In genomic region chr7:25424429-25424828, GRCm38 (mm10) we compare ENCODE assay signal across 9 mouse cellular contexts. TPM values are rescaled to one million over a fixed set of nuclear protein-coding genes. Genes with fewer than 3 reads are reported as not detected.
A peak's percentile ranks its signal among the peaks of the same experiment; 100 is the strongest.
DNase-seq lines count a peak whose midpoint lies in the region; ATAC-seq and TF ChIP-seq lines count a peak whose summit lies in the region.
"Had no signal": no experiment of that assay in that cellular context is flagged by ENCODE, and none has a peak within 500 bp of the region (broad histone marks: within the 10 kb centered on the region; RNA-seq: fewer than 3 reads in every experiment).

No protein-coding gene starts in this region.

- DNase-seq in urinary bladder, adult 18-20 months (ENCODE audit: low spot score in 2 of 2), result peak; percentile 56 to 71
- no peak for DNase-seq in urinary bladder, adult 2 months (ENCODE audit: low spot score)
- peak; percentile 68 to 86 for DNase-seq in cerebellum, postnatal 4 days (ENCODE audit: low spot score in 2 of 2)
- peak; percentile 83 for DNase-seq in gastrocnemius, postnatal 10 days
- DNase-seq in liver, result peak; percentile 71
- DNase-seq in neural tube, embryonic 10.5 days (ENCODE audit: extremely low spot score, low spot score), result peak; percentile 80
- DNase-seq in stomach, postnatal 0 days (ENCODE audit: low spot score), result peak; percentile 82

- TF ChIP-seq CTCF in stomach, postnatal 0 days (IDR thresholded peaks at IDR 0.05; ENCODE audit: low read depth), result peak; percentile 90

- H3K36me3 ChIP-seq in kidney, embryonic 15.5 days, result no peaks in the 10 kb centered on the region
- H3K36me3 ChIP-seq in stomach, postnatal 0 days (ENCODE audit: control insufficient read depth, insufficient read depth, low read length), result no peaks in the 10 kb centered on the region
- H3K36me3 ChIP-seq: embryonic facial prominence, embryonic 13.5 days had no signal

- no peak overlapping the region for H3K9ac ChIP-seq in kidney, embryonic 15.5 days
- no peak overlapping the region for H3K9ac ChIP-seq in stomach, postnatal 0 days (ENCODE audit: low read length)
- H3K9ac ChIP-seq: embryonic facial prominence, embryonic 13.5 days had no signal

- H3K27me3 ChIP-seq in kidney, embryonic 15.5 days, result peaks cover 7% of the 10 kb centered on the region
- H3K27me3 ChIP-seq in stomach, postnatal 0 days (ENCODE audit: control insufficient read depth, insufficient read depth, low read length), result no peaks in the 10 kb centered on the region

- H3K9me3 ChIP-seq in kidney, embryonic 15.5 days (replicated peaks), result no peaks in the 10 kb centered on the region
- H3K9me3 ChIP-seq in stomach, postnatal 0 days (ENCODE audit: control insufficient read depth, low read length), result no peaks in the 10 kb centered on the region
- H3K9me3 ChIP-seq: embryonic facial prominence, embryonic 13.5 days had no signal

- H3K4me2 ChIP-seq in kidney, embryonic 15.5 days, result no peak overlapping the region
- no peak overlapping the region for H3K4me2 ChIP-seq in stomach, postnatal 0 days (replicated peaks; ENCODE audit: low read depth)
- H3K4me2 ChIP-seq: embryonic facial prominence, embryonic 13.5 days had no signal

- TF ChIP-seq EP300 in stomach, postnatal 0 days (optimal IDR thresholded peaks at IDR 0.05), result no peak

- no peaks in the 10 kb centered on the region for H3K4me1 ChIP-seq in kidney, embryonic 15.5 days
- H3K4me1 ChIP-seq in stomach, postnatal 0 days (replicated peaks; ENCODE audit: control insufficient read depth, insufficient read depth), result no peaks in the 10 kb centered on the region

- ATAC-seq in kidney, embryonic 15.5 days (replicated peaks; ENCODE audit: low FRiP score), result 0 out of 2 replicates have a peak, but pooled peaks have one; percentile 36
- 0 out of 2 replicates have a peak, but pooled peaks have one; percentile 24 for ATAC-seq in stomach, postnatal 0 days (ENCODE audit: low FRiP score, low TSS enrichment)

- H3K27ac ChIP-seq in kidney, embryonic 15.5 days, result no peak overlapping the region
- no peak overlapping the region for H3K27ac ChIP-seq in stomach, postnatal 0 days (replicated peaks)
- H3K27ac ChIP-seq: embryonic facial prominence, embryonic 13.5 days had no signal

- 45% methylated on average over 4 of the region's 4 CpGs for WGBS in kidney, embryonic 15.5 days
- WGBS in stomach, postnatal 0 days, result 34% methylated on average over 4 of the region's 4 CpGs

- H3K4me3 ChIP-seq in kidney, embryonic 15.5 days (replicated peaks), result no peak overlapping the region
- H3K4me3 ChIP-seq in stomach, postnatal 0 days (ENCODE audit: low read depth, low read length), result no peak overlapping the region
- H3K4me3 ChIP-seq: embryonic facial prominence, embryonic 13.5 days had no signal

RNA-seq across cellular contexts. Expression of gene Cxcl17, which starts 11.7 kb away (rescaled TPM):
- 0.08 and 0.16 TPM in 2 replicates for polyA plus RNA-seq in urinary bladder, adult 2 months (2012; rRNA removed)
- total RNA-seq in gastrocnemius, postnatal 10 days (2021), result not detected
- polyA plus RNA-seq in kidney, embryonic 15.5 days (2015; fragmentation: Nextera tagmentation; extraction: Ambion mirVana), result 0.45 and 0.84 TPM in 2 replicates
- polyA plus RNA-seq in stomach, postnatal 0 days (2015; fragmentation: Nextera tagmentation; extraction: Ambion mirVana), result 6.8 and 8.8 TPM in 2 replicates
- polyA plus RNA-seq: embryonic facial prominence, embryonic 13.5 days had no signal

RNA-seq across cellular contexts. Expression of gene Lipe, which starts 25.9 kb away (rescaled TPM):
- 24.8 and 25.1 TPM in 2 replicates for polyA plus RNA-seq in urinary bladder, adult 2 months (2012; rRNA removed)
- total RNA-seq in gastrocnemius, postnatal 10 days (2021), result 10 to 100 TPM; 18.2 to 18.4 TPM
- polyA plus RNA-seq in kidney, embryonic 15.5 days (2015; fragmentation: Nextera tagmentation; extraction: Ambion mirVana), result 9.6 and 12.2 TPM in 2 replicates
- 10.3 and 12.5 TPM in 2 replicates for polyA plus RNA-seq in stomach, postnatal 0 days (2015; fragmentation: Nextera tagmentation; extraction: Ambion mirVana)

RNA-seq across cellular contexts. Expression of gene Ceacam1, which starts 53.0 kb away (rescaled TPM):
- 7.9 and 8.5 TPM in 2 replicates for polyA plus RNA-seq in urinary bladder, adult 2 months (2012; rRNA removed)
- total RNA-seq in gastrocnemius, postnatal 10 days (2021), result 1 to 10 TPM; 4.9 to 7.8 TPM
- 3.9 and 11.4 TPM in 2 replicates for polyA plus RNA-seq in kidney, embryonic 15.5 days (2015; fragmentation: Nextera tagmentation; extraction: Ambion mirVana)
- 16.7 and 25.7 TPM in 2 replicates for polyA plus RNA-seq in stomach, postnatal 0 days (2015; fragmentation: Nextera tagmentation; extraction: Ambion mirVana)

RNA-seq across cellular contexts. Expression of gene Cnfn, which starts 54.9 kb away (rescaled TPM):
- not detected in 2 replicates for polyA plus RNA-seq in urinary bladder, adult 2 months (2012; rRNA removed)
- not detected for total RNA-seq in gastrocnemius, postnatal 10 days (2021)
- 2.7 and 4.8 TPM in 2 replicates for polyA plus RNA-seq in kidney, embryonic 15.5 days (2015; fragmentation: Nextera tagmentation; extraction: Ambion mirVana)
- polyA plus RNA-seq in stomach, postnatal 0 days (2015; fragmentation: Nextera tagmentation; extraction: Ambion mirVana), result 4,615 and 4,883 TPM in 2 replicates
